Comparison of ENCODE assay signal across 9 mouse cellular contexts in genomic region chr1:60920493-60921355, GRCm38 (mm10). TPM values are rescaled to one million over a fixed set of nuclear protein-coding genes. Genes with fewer than 3 reads are reported as not detected.
DNase-seq lines count a peak whose midpoint lies in the region; ATAC-seq and TF ChIP-seq lines count a peak whose summit lies in the region.
"Had no signal": no experiment of that assay in that cellular context is flagged by ENCODE, and none has a peak within 500 bp of the region (broad histone marks: within the 10 kb centered on the region; RNA-seq: fewer than 3 reads in every experiment).

No protein-coding gene starts in this region.

- H3K4me3 ChIP-seq in heart, embryonic 13.5 days, result no peak overlapping the region
- H3K4me3 ChIP-seq in testis, adult 2 months (ENCODE audit: control insufficient read depth, low read depth, low read length), result peak overlapping the region; percentile 59
- no peak overlapping the region for H3K4me3 ChIP-seq in hindbrain, postnatal 0 days (ENCODE audit: low read length)

- H3K4me1 ChIP-seq in heart, embryonic 13.5 days, result peaks cover 27% of the 10 kb centered on the region
- H3K4me1 ChIP-seq in testis, adult 2 months (ENCODE audit: control insufficient read depth, insufficient read depth, low read length), result peaks cover 7% of the 10 kb centered on the region
- no peaks in the 10 kb centered on the region for H3K4me1 ChIP-seq in hindbrain, postnatal 0 days (ENCODE audit: insufficient read depth, low read length)

- no peaks in the 10 kb centered on the region for H3K9me3 ChIP-seq in heart, embryonic 13.5 days
- no peaks in the 10 kb centered on the region for H3K9me3 ChIP-seq in hindbrain, postnatal 0 days (ENCODE audit: low read length)

- no peaks in the 10 kb centered on the region for H3K27me3 ChIP-seq in heart, embryonic 13.5 days (replicated peaks)
- H3K27me3 ChIP-seq in testis, adult 2 months (ENCODE audit: control insufficient read depth, insufficient read depth, low read length), result no peaks in the 10 kb centered on the region
- H3K27me3 ChIP-seq in hindbrain, postnatal 0 days (ENCODE audit: insufficient read depth, low read length), result no peaks in the 10 kb centered on the region

- peak; percentile 29; the same call in 1 of the 2 replicates for TF ChIP-seq POLR2A in testis, adult 2 months (IDR thresholded peaks at IDR 0.05; ENCODE audit: control insufficient read depth, low read depth, low read length)

- peak overlapping the region; percentile 28; the same call in 1 of the 2 replicates for H3K4me2 ChIP-seq in heart, embryonic 13.5 days
- no peak overlapping the region for H3K4me2 ChIP-seq in hindbrain, postnatal 0 days (ENCODE audit: low read depth, low read length)

- 80% methylated on average over 24 of the region's 24 CpGs for WGBS in heart, embryonic 13.5 days
- WGBS in hindbrain, postnatal 0 days, result 64% methylated on average over 24 of the region's 24 CpGs

- DNase-seq in heart, adult 18-20 months, result no peak
- DNase-seq in testis, postnatal 10 days (ENCODE audit: low spot score), result no peak
- peak; percentile 52 for DNase-seq in hindbrain, postnatal 0 days (ENCODE audit: low spot score)
- DNase-seq in yolk sac, embryonic 10.5 days (ENCODE audit: low spot score), result peak; percentile 8
- no peak for DNase-seq in retina, postnatal 1 day
- DNase-seq in layer of hippocampus, postnatal 36 days, result no peak

- no peak for ATAC-seq in heart, embryonic 13.5 days (ENCODE audit: extremely low read depth, insufficient number of reproducible peaks, low FRiP score, low TSS enrichment)
- ATAC-seq in hindbrain, postnatal 0 days, result peak; percentile 78

- H3K36me3 ChIP-seq in heart, embryonic 13.5 days, result no peaks in the 10 kb centered on the region
- no peaks in the 10 kb centered on the region for H3K36me3 ChIP-seq in testis, adult 2 months (ENCODE audit: control insufficient read depth, insufficient read depth, low read length)
- no peaks in the 10 kb centered on the region for H3K36me3 ChIP-seq in hindbrain, postnatal 0 days (ENCODE audit: insufficient read depth, low read length)

- TF ChIP-seq CTCF in testis, adult 2 months (IDR thresholded peaks at IDR 0.05; ENCODE audit: control insufficient read depth, insufficient read depth, insufficient replicate concordance, low read depth, low read length), result no peak
- no peak for TF ChIP-seq CTCF in hindbrain, postnatal 0 days (IDR thresholded peaks at IDR 0.05; ENCODE audit: low read depth)

- H3K27ac ChIP-seq in heart, embryonic 13.5 days (replicated peaks), result no peak overlapping the region
- H3K27ac ChIP-seq in testis, adult 2 months (ENCODE audit: control insufficient read depth, insufficient read depth, low read depth, low read length), result peak overlapping the region; percentile 48
- peak overlapping the region; percentile 0; the same call in 1 of the 2 replicates for H3K27ac ChIP-seq in hindbrain, postnatal 0 days

- no peak overlapping the region for H3K9ac ChIP-seq in heart, embryonic 13.5 days
- H3K9ac ChIP-seq in hindbrain, postnatal 0 days (replicated peaks; ENCODE audit: low read length), result no peak overlapping the region

RNA-seq across cellular contexts. Expression of gene Ctla4, which starts 33.9 kb away (rescaled TPM):
- polyA plus RNA-seq in heart, embryonic 13.5 days (2015; fragmentation: Nextera tagmentation; extraction: Ambion mirVana), result 0.13 TPM in 1 of 2 replicates, not detected in the other
- 1 to 10 TPM in 1 of 2 experiments, under 1 TPM in 1; 0.57 to 1.1 TPM for total RNA-seq in heart, adult 18-20 months (2021)
- not detected in 2 replicates for polyA plus RNA-seq in testis, adult 2 months (2012; rRNA removed)
- total RNA-seq in hindbrain, postnatal 0 days (2014; rRNA removed), result not detected in 2 replicates
- polyA plus RNA-seq in hindbrain, postnatal 0 days (2015; fragmentation: Nextera tagmentation; extraction: Ambion mirVana), result not detected in 2 replicates
- not detected for total RNA-seq in layer of hippocampus, postnatal 36 days (2021)
- total RNA-seq: layer of hippocampus, postnatal 10 days had no signal

RNA-seq across cellular contexts. Expression of gene Icos, which starts 57.0 kb away (rescaled TPM):
- polyA plus RNA-seq in heart, embryonic 13.5 days (2015; fragmentation: Nextera tagmentation; extraction: Ambion mirVana), result 0.11 and 0.31 TPM in 2 replicates
- total RNA-seq in heart, adult 18-20 months (2021), result under 1 TPM; 0.25 to 0.59 TPM
- polyA plus RNA-seq in testis, adult 2 months (2012; rRNA removed), result 0.07 and 0.11 TPM in 2 replicates
- total RNA-seq in hindbrain, postnatal 0 days (2014; rRNA removed), result 0.25 TPM in 1 of 2 replicates, not detected in the other
- polyA plus RNA-seq in hindbrain, postnatal 0 days (2015; fragmentation: Nextera tagmentation; extraction: Ambion mirVana), result 0.10 and 0.19 TPM in 2 replicates
- total RNA-seq in layer of hippocampus, postnatal 36 days (2021), result not detected

Comparison
In these comparisons a context has a peak if more than half of its experiments do, and no peak if none do; other contexts are left out.
1. DNase-seq: peak in hindbrain, postnatal 0 days (single experiment) and yolk sac, embryonic 10.5 days (single experiment); none in heart, adult 18-20 months (0 of 2), testis, postnatal 10 days (single experiment), retina, postnatal 1 day (single experiment) and layer of hippocampus, postnatal 36 days (0 of 2).